Mouse (Mus musculus): ENCODE results near the gene Gm17387.

- TF ChIP-seq CTCF (IDR thresholded peaks at IDR 0.05; ENCODE audit: control insufficient read depth, insufficient read depth, low read length) (no peak), POLR2A (IDR thresholded peaks at IDR 0.05; ENCODE audit: borderline replicate concordance, control insufficient read depth, low read depth, low read length) (no peak)
Observed at GRCm38 (mm10) chr7:141026097-141026739, 2.7 kb upstream of the Gm17387 start.
